Mouse (Mus musculus): ENCODE data around the gene Pah.

DNA sequence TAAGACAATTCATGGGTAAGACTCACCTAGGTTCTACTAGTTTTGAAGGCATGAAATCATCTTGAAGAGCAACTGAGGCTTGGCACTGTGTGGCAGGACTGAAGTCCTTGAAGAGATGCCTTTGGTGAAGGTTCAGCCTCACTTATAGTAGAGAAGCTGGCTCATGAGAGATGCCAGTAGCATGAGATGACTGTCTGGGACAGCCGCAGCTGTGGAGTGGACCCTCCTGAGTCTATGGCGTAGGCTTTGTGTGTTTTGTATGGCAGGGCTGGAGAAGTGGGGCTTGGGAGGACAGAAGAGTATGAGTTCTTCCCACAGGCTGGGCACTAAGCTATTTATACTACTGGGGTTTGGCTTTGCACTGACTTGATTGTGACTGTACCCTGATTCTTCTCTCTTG, 24.5 kb upstream of the Pah start:
- TF ChIP-seq CTCF (IDR thresholded peaks at IDR 0.05; ENCODE audit: low read depth) (no peak), EP300 (optimal IDR thresholded peaks at IDR 0.05) (no peak)
